Mouse (Mus musculus) lung, embryonic 16.5 days (tissue): Measurements from ENCODE around the gene Shkbp1. TPM values are rescaled to one million over a fixed set of nuclear protein-coding genes. Genes with fewer than 3 reads are reported as not detected.

ENCODE experiments used
- ATAC-seq: fragments of 200-750 bp; cut with Nextera tagmentation; 2 replicates; pipeline ENCODE4 v1.8.0; 2017; ENCODE audit warnings: low read depth, mild to moderate bottlenecking, moderate library complexity
- H3K27ac ChIP-seq: fragments of 300-500 bp; sonication (generic); 2 replicates; pipeline ENCODE4 v1.5.1; 2014; ENCODE audit warnings: mild to moderate bottlenecking, control low read depth, low read length
- H3K27me3 ChIP-seq: fragments of 300-500 bp; sonication (generic); 2 replicates; pipeline ENCODE4 v1.6.1; 2014; ENCODE audit warnings: low read depth, low read length, mixed read lengths; ENCODE audit not compliant: control insufficient read depth, insufficient read depth
- H3K36me3 ChIP-seq: fragments of 300-500 bp; sonication (generic); 2 replicates; pipeline ENCODE4 v1.6.1; 2014; ENCODE audit warnings: low read length; ENCODE audit not compliant: control insufficient read depth, insufficient read depth
- H3K4me1 ChIP-seq: fragments of 300-500 bp; sonication (generic); replicated peaks from 2 replicates; pipeline ENCODE4 v1.6.1; 2014; ENCODE audit warnings: low read length, mixed read lengths; ENCODE audit not compliant: control insufficient read depth, insufficient read depth
- H3K4me2 ChIP-seq: fragments of 300-500 bp; sonication (generic); 2 replicates; pipeline ENCODE4 v1.6.1; 2014; ENCODE audit warnings: low read depth, low read length, control low read depth
- H3K4me3 ChIP-seq: fragments of 300-500 bp; sonication (generic); 2 replicates; pipeline ENCODE4 v1.5.1; 2014; ENCODE audit warnings: mild to moderate bottlenecking, low read length, control low read depth
- H3K9ac ChIP-seq: fragments of 300-500 bp; sonication (generic); 2 replicates; pipeline ENCODE4 v1.6.1; 2014; ENCODE audit warnings: low read length, control low read depth
- H3K9me3 ChIP-seq: fragments of 300-500 bp; sonication (generic); 2 replicates; pipeline ENCODE4 v1.6.1; 2016; ENCODE audit warnings: low read length; ENCODE audit not compliant: control insufficient read depth
- WGBS: fragments of 180-500 bp; shearing (Covaris S2); extraction: QIAGEN DNeasy Blood & Tissue Kit; methylation state at CpG from one replicate; pipeline ENCODE4 v1.1.7; 2014; 5-methylcytosine and 5-hydroxymethylcytosine counted together
- polyA plus RNA-seq: library from polyadenylated mRNA; unstranded; fragments of >200 nt; fragmentation: Nextera tagmentation; extraction: Ambion mirVana; gene quantifications from 2 replicates; pipeline ENCODE4 v1.2.1, GENCODE M21; 2015

Shkbp1 gene
- polyA plus RNA-seq, 1 experiment from 2014 or later: 46.2 TPM

- Histone ChIP-seq H3K4me3 (no peak overlapping the region), H3K27me3 (peaks cover 87% of the 10 kb centered on the region), H3K36me3 (no peaks in the 10 kb centered on the region), H3K4me1 (peaks cover 4% of the 10 kb centered on the region), H3K9ac (peak overlapping the region; percentile 11; the same call in 1 of the 2 replicates), H3K9me3 (peaks cover 5% of the 10 kb centered on the region), H3K27ac (no peak overlapping the region), H3K4me2 (peak overlapping the region; percentile 14; the same call in 1 of the 2 replicates)
- WGBS: 4% methylated on average over 44 of the region's 44 CpGs
- ATAC-seq: no peak
Observed at GRCm38 (mm10) chr7:27371715-27372462, 16.1 kb upstream of the Shkbp1 start.

GRCm38 (mm10) chr7:27369111-27369510 is 13.3 kb upstream of the Shkbp1 start:
- 79% methylated on average over 19 of the region's 19 CpGs for WGBS
- ATAC-seq: no peak

GRCm38 (mm10) chr7:27367976-27368375 is 12.2 kb upstream of the Shkbp1 start:
- H3K36me3 ChIP-seq: no peaks in the 10 kb centered on the region
- WGBS: 12% methylated on average over 11 of the region's 11 CpGs
- H3K4me1 ChIP-seq: peaks cover 12% of the 10 kb centered on the region
- no peak overlapping the region for H3K27ac ChIP-seq
- peaks cover 5% of the 10 kb centered on the region for H3K9me3 ChIP-seq
- ATAC-seq: 0 out of 2 replicates have a peak, but pooled peaks have one; percentile 29
- H3K9ac ChIP-seq: no peak overlapping the region
- H3K4me2 ChIP-seq: peak overlapping the region; percentile 48
- peaks cover 92% of the 10 kb centered on the region for H3K27me3 ChIP-seq
- H3K4me3 ChIP-seq: peak overlapping the region; percentile 19; the same call in 1 of the 2 replicates

More at GRCm38 (mm10) chr7:27369111-27369510, 13.3 kb upstream of the Shkbp1 start:
- Histone ChIP-seq H3K4me2 (no peak overlapping the region), H3K4me1 (peaks cover 11% of the 10 kb centered on the region), H3K27me3 (peaks cover 91% of the 10 kb centered on the region), H3K36me3 (no peaks in the 10 kb centered on the region), H3K4me3 (no peak overlapping the region), H3K9me3 (peaks cover 5% of the 10 kb centered on the region), H3K27ac (no peak overlapping the region), H3K9ac (no peak overlapping the region)

GRCm38 (mm10) chr7:27366082-27366844 is 10.4 kb upstream of the Shkbp1 start:
- Histone ChIP-seq H3K4me3 (no peak overlapping the region), H3K27me3 (peaks cover 74% of the 10 kb centered on the region), H3K4me2 (no peak overlapping the region), H3K27ac (no peak overlapping the region), H3K9ac (no peak overlapping the region), H3K9me3 (peaks cover 5% of the 10 kb centered on the region), H3K4me1 (peaks cover 8% of the 10 kb centered on the region; the same call in 1 of the 2 replicates), H3K36me3 (no peaks in the 10 kb centered on the region)
- ATAC-seq: no peak
- 30% methylated on average over 21 of the region's 21 CpGs for WGBS

- no peak overlapping the region for H3K4me2 ChIP-seq
- peaks cover 10% of the 10 kb centered on the region; the same call in 1 of the 2 replicates for H3K4me1 ChIP-seq
- WGBS: 5% methylated on average over 29 of the region's 29 CpGs
- H3K27me3 ChIP-seq: peaks cover 59% of the 10 kb centered on the region
- H3K9me3 ChIP-seq: no peaks in the 10 kb centered on the region
- H3K4me3 ChIP-seq: no peak overlapping the region
- no peak overlapping the region for H3K27ac ChIP-seq
- H3K9ac ChIP-seq: peak overlapping the region; percentile 17; the same call in 1 of the 2 replicates
- no peaks in the 10 kb centered on the region for H3K36me3 ChIP-seq
- ATAC-seq: no peak
Observed at GRCm38 (mm10) chr7:27364379-27364778, 8.6 kb upstream of the Shkbp1 start.

GRCm38 (mm10) chr7:27361283-27361946 is 5.6 kb upstream of the Shkbp1 start:
- peaks cover 33% of the 10 kb centered on the region for H3K27me3 ChIP-seq
- H3K4me2 ChIP-seq: peak overlapping the region; percentile 76
- peaks cover 21% of the 10 kb centered on the region for H3K4me1 ChIP-seq
- no peaks in the 10 kb centered on the region for H3K9me3 ChIP-seq
- H3K36me3 ChIP-seq: no peaks in the 10 kb centered on the region
- H3K27ac ChIP-seq: no peak overlapping the region
- H3K9ac ChIP-seq: peak overlapping the region; percentile 68
- peak overlapping the region; percentile 52 for H3K4me3 ChIP-seq
- WGBS: under 1% methylated on average over 52 of the region's 52 CpGs
- ATAC-seq: peak; percentile 95

- H3K4me3 ChIP-seq: no peak overlapping the region
- H3K4me2 ChIP-seq: peak overlapping the region; percentile 55
- WGBS: 49% methylated on average over 6 of the region's 6 CpGs
- no peaks in the 10 kb centered on the region for H3K9me3 ChIP-seq
- no peak for ATAC-seq
- no peaks in the 10 kb centered on the region for H3K36me3 ChIP-seq
- H3K27me3 ChIP-seq: peaks cover 27% of the 10 kb centered on the region
- H3K4me1 ChIP-seq: peaks cover 21% of the 10 kb centered on the region
- no peak overlapping the region for H3K27ac ChIP-seq
- no peak overlapping the region for H3K9ac ChIP-seq
Observed at GRCm38 (mm10) chr7:27360749-27361148, 4.9 kb upstream of the Shkbp1 start.

GRCm38 (mm10) chr7:27359706-27360358 is 4.0 kb upstream of the Shkbp1 start:
- no peak for ATAC-seq
- H3K9ac ChIP-seq: no peak overlapping the region
- WGBS: 85% methylated on average over 9 of the region's 9 CpGs
- H3K27me3 ChIP-seq: peaks cover 17% of the 10 kb centered on the region
- no peak overlapping the region for H3K4me2 ChIP-seq
- H3K27ac ChIP-seq: no peak overlapping the region
- H3K4me1 ChIP-seq: peaks cover 21% of the 10 kb centered on the region
- H3K36me3 ChIP-seq: no peaks in the 10 kb centered on the region
- H3K9me3 ChIP-seq: no peaks in the 10 kb centered on the region
- no peak overlapping the region for H3K4me3 ChIP-seq
